Mouse (Mus musculus) heart, postnatal 0 days (tissue): ENCODE measurements around the gene Pde4d.

Source experiments
- CTCF ChIP-seq: IDR thresholded peaks from 2 replicates; pipeline ENCODE4 v1.5.1; 2016; ENCODE audit warnings: antibody characterized with exemption, control low read depth, low read depth
- EP300 ChIP-seq: IDR thresholded peaks from 2 replicates; pipeline ENCODE4 v1.6.1; 2016; ENCODE audit warnings: antibody characterized with exemption, low read depth

DNA sequence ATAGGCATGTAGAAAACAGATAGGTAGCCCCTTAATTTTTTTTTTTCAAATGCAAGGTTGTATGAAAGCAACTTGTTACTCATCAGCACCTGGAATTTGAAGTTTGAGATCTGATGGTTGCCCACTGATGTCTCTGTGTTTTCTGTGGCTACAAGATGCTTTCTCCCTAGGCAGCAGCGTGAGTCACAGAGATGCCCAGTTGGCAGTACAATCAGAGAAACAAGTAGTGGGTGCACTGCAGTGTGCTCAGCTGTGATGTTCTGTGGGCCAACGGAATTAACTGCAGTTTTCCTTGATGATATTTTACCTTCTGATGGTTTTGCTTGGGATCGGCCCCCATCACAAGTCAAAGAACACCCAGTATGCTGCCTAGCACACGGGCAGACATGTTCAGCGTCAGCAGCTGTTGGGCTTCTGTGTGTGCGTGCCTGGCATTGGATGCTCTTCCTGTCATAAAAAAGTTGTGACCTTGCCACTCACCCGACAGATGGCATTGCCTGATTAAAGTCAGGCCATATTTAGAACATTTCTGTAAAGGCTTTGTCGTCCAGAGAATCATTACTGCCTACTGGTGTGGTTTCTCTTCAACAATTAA is 939.0 kb downstream of the Pde4d start:
- TF ChIP-seq CTCF (no peak), EP300 (no peak)
